ENCODE assay signal across 26 mouse cellular contexts in the genomic region with DNA sequence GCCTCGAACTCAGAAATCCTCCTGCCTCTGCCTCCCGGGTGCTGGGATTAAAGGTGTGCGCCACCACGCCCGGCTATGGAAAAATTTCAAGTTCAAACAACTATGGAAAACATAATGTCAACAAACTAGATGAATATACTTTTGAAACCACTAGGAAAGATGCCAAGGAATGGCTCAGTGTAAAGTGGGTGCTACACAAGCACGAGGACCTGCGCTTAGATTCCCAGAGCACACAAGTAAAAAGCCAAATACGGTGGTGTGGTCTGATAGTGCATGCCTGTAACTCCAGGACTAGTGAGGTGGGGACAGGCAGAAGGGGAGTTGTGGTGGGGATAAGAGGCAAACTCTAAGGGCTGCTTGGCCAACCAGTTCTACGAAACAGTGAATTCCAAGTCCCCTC.
"Had no signal": no experiment of that assay in that cellular context is flagged by ENCODE, and none has a peak within 500 bp of the region (broad histone marks: within the 10 kb centered on the region; RNA-seq: fewer than 3 reads in every experiment).

No protein-coding gene starts in this region.

- H3K27me3 ChIP-seq: heart, embryonic 13.5 days; heart, embryonic 15.5 days; hindbrain, embryonic 13.5 days; hindbrain, embryonic 15.5 days; kidney, embryonic 15.5 days; limb, embryonic 13.5 days had no signal

- H3K4me1 ChIP-seq: kidney, embryonic 15.5 days had no signal

- DNase-seq: gastrocnemius, adult 2 months; gastrocnemius, postnatal 10 days; gastrocnemius, postnatal 36 days; heart, adult 11 months; heart, adult 2 months; heart, postnatal 10 days; heart, postnatal 36 days; kidney, adult 11 months; kidney, adult 2 months; kidney, adult 9 months; kidney, postnatal 14 days; kidney, postnatal 36 days; layer of hippocampus, adult 9-11 months; layer of hippocampus, postnatal 36 days; left cerebral cortex, postnatal 4 days had no signal

- H3K9me3 ChIP-seq: heart, embryonic 13.5 days; heart, embryonic 15.5 days; hindbrain, embryonic 13.5 days; hindbrain, embryonic 15.5 days; kidney, embryonic 15.5 days; limb, embryonic 13.5 days had no signal

- H3K27ac ChIP-seq: heart, embryonic 13.5 days; heart, embryonic 15.5 days; hindbrain, embryonic 13.5 days; hindbrain, embryonic 15.5 days; hindbrain, postnatal 0 days; kidney, embryonic 15.5 days; kidney, postnatal 0 days; limb, embryonic 13.5 days had no signal

- H3K9ac ChIP-seq: heart, embryonic 13.5 days; heart, embryonic 15.5 days; hindbrain, embryonic 13.5 days; hindbrain, embryonic 15.5 days; kidney, embryonic 15.5 days; limb, embryonic 13.5 days had no signal

- H3K4me2 ChIP-seq: heart, embryonic 11.5 days; heart, embryonic 13.5 days; heart, embryonic 15.5 days; hindbrain, embryonic 13.5 days; hindbrain, embryonic 15.5 days; kidney, embryonic 15.5 days; limb, embryonic 13.5 days had no signal

- H3K36me3 ChIP-seq: heart, embryonic 13.5 days; heart, embryonic 15.5 days; hindbrain, embryonic 13.5 days; hindbrain, embryonic 15.5 days; kidney, embryonic 15.5 days; limb, embryonic 13.5 days had no signal

- H3K4me3 ChIP-seq: gastrocnemius, adult 2 months; heart, adult 2 months; heart, embryonic 13.5 days; heart, embryonic 15.5 days; hindbrain, embryonic 13.5 days; hindbrain, embryonic 15.5 days; kidney, embryonic 15.5 days; limb, embryonic 13.5 days had no signal

- ATAC-seq: forebrain, embryonic 16.5 days; hindbrain, postnatal 0 days; intestine, embryonic 16.5 days had no signal
